Mouse (Mus musculus) midbrain, embryonic 16.5 days (tissue): ENCODE data around the gene Upp2. TPM values are rescaled to one million over a fixed set of nuclear protein-coding genes. Genes with fewer than 3 reads are reported as not detected.

ENCODE experiments used
- ATAC-seq: fragments of 200-750 bp; cut with Nextera tagmentation; 2 replicates; pipeline ENCODE4 v1.8.0; 2017; ENCODE audit warnings: moderate TSS enrichment
- H3K27ac ChIP-seq: fragments of 300-500 bp; sonication (generic); 2 replicates; pipeline ENCODE4 v1.5.1; 2014; ENCODE audit warnings: mild to moderate bottlenecking, low read length, mixed read lengths
- H3K27me3 ChIP-seq: fragments of 300-500 bp; sonication (generic); 2 replicates; pipeline ENCODE4 v1.6.1; 2014; ENCODE audit warnings: low read depth, low read length, mixed read lengths; ENCODE audit not compliant: control insufficient read depth, insufficient read depth
- H3K36me3 ChIP-seq: fragments of 300-500 bp; sonication (generic); 2 replicates; pipeline ENCODE4 v1.6.1; 2014; ENCODE audit warnings: mild to moderate bottlenecking, low read length, moderate library complexity, mixed read lengths; ENCODE audit not compliant: control insufficient read depth, insufficient read depth
- H3K4me1 ChIP-seq: fragments of 300-500 bp; sonication (generic); 2 replicates; pipeline ENCODE4 v1.6.1; 2014; ENCODE audit warnings: mild to moderate bottlenecking, low read length, mixed read lengths; ENCODE audit not compliant: control insufficient read depth, insufficient read depth
- H3K4me2 ChIP-seq: fragments of 300-500 bp; sonication (generic); 2 replicates; pipeline ENCODE4 v1.6.1; 2014; ENCODE audit warnings: mild to moderate bottlenecking, low read length, mixed read lengths
- H3K4me3 ChIP-seq: fragments of 300-500 bp; sonication (generic); 2 replicates; pipeline ENCODE4 v1.5.1; 2014; ENCODE audit warnings: low read depth, mild to moderate bottlenecking, low read length, moderate library complexity, mixed read lengths
- H3K9ac ChIP-seq: fragments of 300-500 bp; sonication (generic); 2 replicates; pipeline ENCODE4 v1.6.1; 2014; ENCODE audit warnings: low read depth, low read length, mixed read lengths
- H3K9me3 ChIP-seq: fragments of 300-500 bp; sonication (generic); replicated peaks from 2 replicates; pipeline ENCODE4 v1.6.1; 2014; ENCODE audit warnings: mild to moderate bottlenecking, low read length, mixed read lengths; ENCODE audit not compliant: control insufficient read depth, poor library complexity, severe bottlenecking
- WGBS: fragments of 180-500 bp; shearing (Covaris S2); extraction: QIAGEN DNeasy Blood & Tissue Kit; methylation state at CpG from one replicate; pipeline ENCODE4 v1.1.7; 2014; 5-methylcytosine and 5-hydroxymethylcytosine counted together
- polyA plus RNA-seq: library from polyadenylated mRNA; unstranded; fragments of >200 nt; fragmentation: Nextera tagmentation; extraction: Ambion mirVana; gene quantifications from 2 replicates; pipeline ENCODE4 v1.2.1, GENCODE M21; 2015

The Upp2 gene
- polyA plus RNA-seq, 1 experiment from 2014 or later, result 16.6 TPM

DNA sequence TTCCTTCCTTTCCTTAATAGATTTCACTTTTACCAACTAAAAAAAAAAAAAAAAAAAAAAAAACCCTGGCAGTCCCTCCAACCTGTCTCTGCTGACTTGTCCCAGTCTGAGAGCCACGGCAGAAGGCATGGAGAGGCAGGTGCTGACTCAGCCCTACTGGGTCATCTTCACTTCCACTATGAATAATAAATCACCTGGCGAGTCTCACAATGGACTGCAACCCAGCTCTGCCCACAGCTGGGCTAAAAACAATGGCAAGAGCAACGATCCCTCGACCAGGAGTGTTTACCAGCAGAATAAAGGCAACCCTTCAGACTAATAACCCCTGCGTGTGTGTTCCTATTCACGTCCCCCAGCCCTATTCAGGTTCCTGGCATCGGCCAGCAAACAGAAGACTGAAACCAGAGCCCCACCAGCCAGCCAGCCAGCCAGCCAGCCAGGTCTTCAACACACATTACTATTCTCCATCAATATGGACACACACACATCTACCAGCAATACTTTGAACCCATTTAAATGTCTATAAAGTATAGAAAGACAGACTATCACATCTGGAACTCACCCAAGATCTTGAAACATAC lies 37.1 kb upstream of the Upp2 start:
- Histone ChIP-seq H3K9ac (no peak overlapping the region), H3K27me3 (no peaks in the 10 kb centered on the region), H3K4me3 (no peak overlapping the region), H3K27ac (peak overlapping the region; percentile 25; the same call in 1 of the 2 replicates), H3K36me3 (no peaks in the 10 kb centered on the region), H3K9me3 (no peaks in the 10 kb centered on the region), H3K4me1 (peaks cover 36% of the 10 kb centered on the region), H3K4me2 (no peak overlapping the region)
- no peak for ATAC-seq
- 18% methylated on average over 7 of the region's 7 CpGs for WGBS

GRCm38 (mm10) chr2:58530521-58530920 lies 36.6 kb upstream of the Upp2 start:
- no peak overlapping the region for H3K27ac ChIP-seq
- H3K9me3 ChIP-seq, result no peaks in the 10 kb centered on the region
- no peak overlapping the region for H3K4me3 ChIP-seq
- no peak overlapping the region for H3K9ac ChIP-seq
- 79% methylated on average over 4 of the region's 4 CpGs for WGBS
- peaks cover 37% of the 10 kb centered on the region for H3K4me1 ChIP-seq
- no peak overlapping the region for H3K4me2 ChIP-seq
- no peaks in the 10 kb centered on the region for H3K36me3 ChIP-seq
- no peaks in the 10 kb centered on the region for H3K27me3 ChIP-seq
- no peak for ATAC-seq

DNA sequence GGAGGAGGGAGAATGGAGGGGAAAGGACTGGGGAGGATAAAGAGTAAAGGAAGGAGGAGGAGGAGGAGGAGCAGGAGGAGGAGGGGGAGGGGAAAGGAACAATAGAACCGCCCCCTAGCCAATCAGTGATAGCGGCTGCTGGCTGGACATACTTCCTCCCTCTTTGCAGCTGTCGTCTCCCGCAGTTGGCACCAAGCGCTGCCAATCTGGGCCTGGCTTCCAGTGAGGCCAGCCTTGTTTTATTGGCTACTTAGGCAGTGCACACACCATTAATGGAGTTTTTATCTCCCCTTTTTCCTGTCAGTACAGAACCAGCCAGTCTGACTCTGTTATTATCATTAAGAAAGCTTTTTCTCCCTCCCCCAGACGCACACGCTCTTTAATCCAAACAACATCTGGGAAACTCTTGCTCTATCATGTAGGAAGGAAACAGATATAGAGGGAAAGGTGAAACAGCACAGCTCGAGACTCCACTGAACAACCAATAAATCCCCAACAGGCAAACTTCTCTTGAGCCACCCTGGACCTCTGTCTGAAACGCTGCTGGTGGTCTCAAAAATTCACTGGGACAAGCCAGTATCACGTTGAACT lies 34.7 kb upstream of the Upp2 start:
- Histone ChIP-seq H3K27me3 (no peaks in the 10 kb centered on the region), H3K27ac (peak overlapping the region; percentile 64), H3K4me1 (peaks cover 37% of the 10 kb centered on the region), H3K9me3 (no peaks in the 10 kb centered on the region), H3K9ac (no peak overlapping the region), H3K4me2 (peak overlapping the region; percentile 41), H3K4me3 (peak overlapping the region; percentile 12; the same call in 1 of the 2 replicates), H3K36me3 (no peaks in the 10 kb centered on the region)
- ATAC-seq, result peak; percentile 84
- 17% methylated on average over 10 of the region's 10 CpGs for WGBS

GRCm38 (mm10) chr2:58533521-58534001 lies 33.5 kb upstream of the Upp2 start:
- no peak overlapping the region for H3K4me2 ChIP-seq
- no peaks in the 10 kb centered on the region for H3K36me3 ChIP-seq
- 15% methylated on average over 7 of the region's 7 CpGs for WGBS
- no peaks in the 10 kb centered on the region for H3K9me3 ChIP-seq
- H3K27me3 ChIP-seq, result no peaks in the 10 kb centered on the region
- ATAC-seq, result peak; percentile 14; the same call in 1 of the 2 replicates
- no peak overlapping the region for H3K9ac ChIP-seq
- H3K4me1 ChIP-seq, result peaks cover 37% of the 10 kb centered on the region
- H3K4me3 ChIP-seq, result no peak overlapping the region
- H3K27ac ChIP-seq, result peak overlapping the region; percentile 47

DNA sequence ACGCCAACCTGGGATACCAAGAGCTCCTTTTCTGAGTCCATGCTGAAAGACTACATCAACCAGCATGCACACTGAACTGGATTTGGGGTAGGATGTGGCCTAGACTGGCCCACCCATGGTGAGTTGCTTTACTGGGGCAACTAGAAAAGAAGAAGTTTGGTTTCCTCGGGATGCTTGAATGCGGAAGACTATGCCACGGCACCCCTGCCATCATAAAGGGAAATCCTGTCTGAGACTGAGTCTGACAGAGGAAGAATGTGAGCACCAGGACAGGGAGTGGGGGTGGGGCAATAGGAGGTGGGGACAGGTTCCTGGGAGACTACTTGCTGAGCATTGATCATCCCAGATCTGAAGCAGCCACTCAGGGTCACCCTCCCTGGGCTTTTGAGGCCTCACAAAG lies 32.7 kb upstream of the Upp2 start:
- Histone ChIP-seq H3K36me3 (no peaks in the 10 kb centered on the region), H3K9ac (no peak overlapping the region), H3K27ac (no peak overlapping the region), H3K4me1 (peaks cover 35% of the 10 kb centered on the region), H3K4me3 (no peak overlapping the region), H3K9me3 (no peaks in the 10 kb centered on the region), H3K4me2 (no peak overlapping the region), H3K27me3 (no peaks in the 10 kb centered on the region)
- no peak for ATAC-seq
- WGBS, result 64% methylated on average over 4 of the region's 4 CpGs

DNA sequence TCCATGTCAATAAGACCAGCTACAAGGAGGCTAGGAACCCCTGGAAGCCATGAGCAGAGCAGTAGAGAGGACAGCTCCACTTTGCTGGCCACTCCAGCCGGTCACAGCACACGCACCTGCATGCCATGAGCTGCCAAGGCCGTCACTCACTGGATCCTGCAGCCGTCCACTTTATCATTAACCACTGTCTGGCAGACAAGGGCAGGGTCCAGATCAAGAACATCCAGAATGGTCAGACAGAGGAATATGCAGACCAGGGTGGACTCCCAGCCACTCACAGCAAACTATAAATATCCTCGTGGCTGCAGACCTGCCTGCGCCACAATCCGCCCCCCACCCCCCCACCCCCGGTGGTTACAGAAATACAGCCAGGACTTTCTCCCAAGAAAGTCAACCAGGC lies 31.9 kb upstream of the Upp2 start:
- Histone ChIP-seq H3K9me3 (no peaks in the 10 kb centered on the region), H3K27ac (no peak overlapping the region), H3K27me3 (no peaks in the 10 kb centered on the region), H3K36me3 (no peaks in the 10 kb centered on the region), H3K4me2 (no peak overlapping the region), H3K4me3 (no peak overlapping the region), H3K4me1 (peaks cover 27% of the 10 kb centered on the region), H3K9ac (no peak overlapping the region)
- no peak for ATAC-seq
- WGBS, result 85% methylated on average over 8 of the region's 8 CpGs

DNA sequence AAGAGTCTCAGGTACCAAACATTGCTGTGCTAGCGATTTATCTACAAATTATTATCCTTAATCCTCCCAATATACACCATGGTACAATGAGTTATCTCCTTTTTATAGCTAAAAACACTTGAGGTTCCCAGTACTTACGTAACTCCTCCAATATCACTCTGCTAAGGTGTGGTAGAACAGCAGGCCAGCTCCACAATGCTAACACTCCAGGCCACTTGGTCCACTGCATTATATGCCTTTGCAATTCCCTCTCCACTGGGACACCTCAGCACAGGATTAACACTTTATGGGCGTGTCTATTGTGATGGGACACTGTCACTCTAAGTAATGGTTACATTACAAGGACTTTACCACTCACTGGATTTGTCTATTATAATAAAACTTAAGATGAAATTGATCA lies 30.3 kb upstream of the Upp2 start:
- ATAC-seq, result no peak
- Histone ChIP-seq H3K27me3 (no peaks in the 10 kb centered on the region), H3K4me3 (no peak overlapping the region), H3K9me3 (no peaks in the 10 kb centered on the region), H3K4me2 (no peak overlapping the region), H3K9ac (no peak overlapping the region), H3K36me3 (no peaks in the 10 kb centered on the region), H3K27ac (no peak overlapping the region), H3K4me1 (peaks cover 28% of the 10 kb centered on the region)
- WGBS, result 90% methylated on average over 3 of the region's 3 CpGs

GRCm38 (mm10) chr2:58538196-58538595 lies 28.9 kb upstream of the Upp2 start:
- no peak for ATAC-seq
- Histone ChIP-seq H3K4me3 (no peak overlapping the region), H3K4me1 (peaks cover 18% of the 10 kb centered on the region), H3K36me3 (no peaks in the 10 kb centered on the region), H3K9me3 (no peaks in the 10 kb centered on the region), H3K27me3 (no peaks in the 10 kb centered on the region), H3K9ac (no peak overlapping the region), H3K27ac (no peak overlapping the region), H3K4me2 (no peak overlapping the region)
- WGBS, result 70% methylated on average over 6 of the region's 6 CpGs

- no peaks in the 10 kb centered on the region for H3K9me3 ChIP-seq
- WGBS, result 94% methylated on average over 5 of the region's 5 CpGs
These were observed 23.8 kb upstream of the Upp2 start for GRCm38 (mm10) chr2:58543252-58543651.

More at GRCm38 (mm10) chr2:58543252-58543651, 23.8 kb upstream of the Upp2 start:
- Histone ChIP-seq H3K4me1 (peaks cover 4% of the 10 kb centered on the region; the same call in 1 of the 2 replicates), H3K4me2 (no peak overlapping the region), H3K9ac (no peak overlapping the region), H3K27ac (no peak overlapping the region), H3K36me3 (no peaks in the 10 kb centered on the region), H3K27me3 (no peaks in the 10 kb centered on the region), H3K4me3 (no peak overlapping the region)
- ATAC-seq, result no peak
